Mouse (Mus musculus) stomach, embryonic 14.5 days (tissue): Measurements from ENCODE around the gene Rhot2. TPM values are rescaled to one million over a fixed set of nuclear protein-coding genes. Genes with fewer than 3 reads are reported as not detected.

Source experiments
- ATAC-seq: fragments of 200-750 bp; cut with Nextera tagmentation; 2 replicates; pipeline ENCODE4 v1.8.0; 2017; ENCODE audit warnings: low read depth, moderate TSS enrichment; ENCODE audit not compliant: insufficient number of reproducible peaks, insufficient read depth, low FRiP score
- H3K27ac ChIP-seq: fragments of 300-500 bp; sonication (generic); 2 replicates; pipeline ENCODE4 v1.5.1; 2014; ENCODE audit warnings: mild to moderate bottlenecking, low read length, moderate library complexity, mixed read lengths
- H3K27me3 ChIP-seq: fragments of 300-500 bp; sonication (generic); 2 replicates; pipeline ENCODE4 v1.6.1; 2014; ENCODE audit warnings: low read length, control low read depth, mixed read lengths; ENCODE audit not compliant: control insufficient read depth, insufficient read depth
- H3K36me3 ChIP-seq: fragments of 300-500 bp; sonication (generic); 2 replicates; pipeline ENCODE4 v1.6.1; 2014; ENCODE audit warnings: mild to moderate bottlenecking, control low read depth, low read length, moderate library complexity, mixed read lengths; ENCODE audit not compliant: control insufficient read depth, insufficient read depth
- H3K4me1 ChIP-seq: fragments of 300-500 bp; sonication (generic); 2 replicates; pipeline ENCODE4 v1.6.1; 2014; ENCODE audit warnings: low read length, control low read depth, mixed read lengths; ENCODE audit not compliant: control insufficient read depth, insufficient read depth
- H3K4me2 ChIP-seq: fragments of 300-500 bp; sonication (generic); replicated peaks from 2 replicates; pipeline ENCODE4 v1.6.1; 2014; ENCODE audit warnings: low read depth, low read length, control low read depth
- H3K4me3 ChIP-seq: fragments of 300-500 bp; sonication (generic); 2 replicates; pipeline ENCODE4 v1.5.1; 2014; ENCODE audit warnings: low read depth, low read length, control low read depth
- H3K9ac ChIP-seq: fragments of 300-500 bp; sonication (generic); replicated peaks from 2 replicates; pipeline ENCODE4 v1.6.1; 2014; ENCODE audit warnings: low read depth, mild to moderate bottlenecking, control low read depth, low read length, moderate library complexity, mixed read lengths
- H3K9me3 ChIP-seq: fragments of 300-500 bp; sonication (generic); 2 replicates; pipeline ENCODE4 v1.6.1; 2016; ENCODE audit warnings: low read depth, low read length, control low read depth; ENCODE audit not compliant: control insufficient read depth
- WGBS: fragments of 180-500 bp; shearing (Covaris S2); extraction: QIAGEN DNeasy Blood & Tissue Kit; methylation state at CpG from one replicate; pipeline ENCODE4 v1.1.7; 2014; 5-methylcytosine and 5-hydroxymethylcytosine counted together
- polyA plus RNA-seq: library from polyadenylated mRNA; unstranded; fragments of >200 nt; fragmentation: Nextera tagmentation; extraction: Ambion mirVana; gene quantifications from 2 replicates; pipeline ENCODE4 v1.2.1, GENCODE M21; 2014

Rhot2 gene
- polyA plus RNA-seq, 1 experiment from 2014 or later, result 11.2 TPM

DNA sequence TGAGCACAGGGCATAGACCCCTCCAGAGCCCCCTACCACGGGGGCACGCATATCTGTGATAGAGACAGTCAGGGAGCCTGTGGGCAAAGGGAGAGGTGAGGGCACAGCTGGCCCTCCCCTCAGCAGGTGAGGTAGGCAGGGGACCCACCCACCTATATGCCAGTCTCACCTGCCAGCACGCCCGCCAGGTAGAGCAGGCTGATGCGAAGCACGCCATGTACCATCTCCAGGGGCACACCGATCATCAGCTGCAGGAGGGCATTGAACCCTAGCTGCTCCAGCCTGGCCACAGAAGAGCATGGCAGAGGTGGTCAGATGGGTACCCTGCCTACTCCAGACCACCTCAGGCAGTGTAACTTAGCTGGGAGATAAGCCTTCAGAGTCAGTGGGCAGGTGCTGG lies 9.3 kb downstream of the Rhot2 start:
- H3K36me3 ChIP-seq, result peaks cover 42% of the 10 kb centered on the region
- ATAC-seq, result no peak
- H3K4me3 ChIP-seq, result no peak overlapping the region
- peaks cover 48% of the 10 kb centered on the region for H3K4me1 ChIP-seq
- no peaks in the 10 kb centered on the region for H3K9me3 ChIP-seq
- WGBS, result 90% methylated on average over 7 of the region's 7 CpGs
- no peak overlapping the region for H3K9ac ChIP-seq
- H3K27ac ChIP-seq, result no peak overlapping the region
- H3K27me3 ChIP-seq, result no peaks in the 10 kb centered on the region
- H3K4me2 ChIP-seq, result peak overlapping the region; percentile 99; the same call in 1 of the 2 replicates

DNA sequence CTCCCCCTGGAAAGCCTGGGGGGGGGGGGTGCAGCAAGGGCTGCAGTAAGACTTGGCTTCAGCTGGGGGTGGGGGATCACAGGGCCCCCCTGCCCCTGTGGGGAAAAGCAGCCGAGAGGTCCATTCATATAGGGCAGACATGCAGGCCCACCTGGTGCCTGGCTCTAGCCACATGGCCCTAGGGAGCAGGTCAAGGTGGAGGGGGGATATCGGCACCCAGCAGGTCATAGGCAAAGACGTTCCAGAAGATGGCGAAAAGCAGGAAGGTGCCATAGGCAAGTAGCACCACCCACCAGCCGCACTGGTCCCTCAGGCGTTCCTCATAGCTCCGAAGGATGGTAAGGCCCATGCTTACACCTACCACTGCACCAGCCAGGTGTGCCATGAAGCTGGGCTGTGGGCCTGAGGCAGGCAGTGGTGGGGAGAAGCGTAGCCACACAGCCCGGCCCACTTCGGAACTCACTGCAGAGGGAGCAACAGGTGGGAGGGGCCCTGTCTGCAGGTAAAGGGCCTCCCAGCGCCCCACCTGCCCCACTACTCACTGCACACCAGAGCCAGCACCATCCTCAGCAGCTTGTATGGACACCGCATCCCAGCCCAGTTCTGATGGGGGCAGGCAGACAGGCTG lies 9.9 kb downstream of the Rhot2 start:
- no peak for ATAC-seq
- H3K36me3 ChIP-seq, result peaks cover 40% of the 10 kb centered on the region
- peak overlapping the region; percentile 74; the same call in 1 of the 2 replicates for H3K9ac ChIP-seq
- no peaks in the 10 kb centered on the region for H3K9me3 ChIP-seq
- WGBS, result 77% methylated on average over 12 of the region's 12 CpGs
- H3K4me3 ChIP-seq, result peak overlapping the region; percentile 81
- H3K27me3 ChIP-seq, result no peaks in the 10 kb centered on the region
- H3K4me1 ChIP-seq, result peaks cover 52% of the 10 kb centered on the region
- H3K27ac ChIP-seq, result no peak overlapping the region
- H3K4me2 ChIP-seq, result peak overlapping the region; percentile 99

DNA sequence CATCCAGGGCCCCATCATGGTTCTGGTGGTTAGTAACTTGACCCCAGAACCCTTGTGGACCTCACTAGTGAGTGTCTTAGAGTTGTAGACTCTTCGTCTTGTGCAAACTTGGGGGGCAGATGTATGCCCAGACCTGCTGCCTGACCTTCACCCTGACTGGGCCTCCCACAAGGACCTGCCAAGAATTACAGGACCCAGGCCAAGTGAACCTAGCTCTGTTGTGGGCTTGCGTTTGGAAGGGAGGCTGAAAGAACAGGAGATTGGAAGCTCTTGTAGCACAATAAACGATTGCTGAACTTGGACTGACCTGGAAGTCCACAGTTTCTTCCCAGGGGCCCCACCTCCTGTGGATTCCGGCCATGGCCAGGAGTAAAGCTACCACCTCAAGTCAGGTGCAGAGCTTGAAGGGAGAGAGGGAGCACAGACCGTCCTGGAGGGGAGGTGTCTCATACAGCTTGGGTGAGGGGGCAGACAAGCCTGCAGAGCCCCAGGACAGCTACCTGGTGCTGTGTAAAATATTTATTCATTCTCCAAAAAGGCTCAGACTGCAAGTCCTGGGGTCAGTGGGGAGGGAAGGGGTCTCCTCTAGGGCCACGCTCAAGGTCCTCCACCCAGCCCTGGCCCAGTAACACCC lies 10.6 kb downstream of the Rhot2 start:
- Histone ChIP-seq H3K4me1 (peaks cover 55% of the 10 kb centered on the region), H3K36me3 (peaks cover 36% of the 10 kb centered on the region), H3K27me3 (no peaks in the 10 kb centered on the region), H3K9ac (peak overlapping the region; percentile 74; the same call in 1 of the 2 replicates), H3K9me3 (no peaks in the 10 kb centered on the region), H3K4me3 (peak overlapping the region; percentile 81), H3K27ac (peak overlapping the region; percentile 94; the same call in 1 of the 2 replicates), H3K4me2 (peak overlapping the region; percentile 99)
- no peak for ATAC-seq
- WGBS, result 20% methylated on average over 6 of the region's 6 CpGs

GRCm38 (mm10) chr17:25833291-25833663 lies 11.4 kb downstream of the Rhot2 start, which contains the start of gene Stub1:
Gene Stub1, minus strand, starts transcription at chr17:25833404.
- under 1% methylated on average over 24 of the region's 24 CpGs for WGBS
- H3K9me3 ChIP-seq, result no peaks in the 10 kb centered on the region
- H3K4me2 ChIP-seq, result peak within 1 kb of the TSS; percentile 99
- peak within 1 kb of the TSS; percentile 81 for H3K4me3 ChIP-seq
- peaks cover 31% of the 10 kb centered on the region for H3K36me3 ChIP-seq
- no peaks in the 10 kb centered on the region for H3K27me3 ChIP-seq
- peak; percentile 66 for ATAC-seq
- H3K27ac ChIP-seq, result peak within 1 kb of the TSS; percentile 94
- H3K4me1 ChIP-seq, result peaks cover 58% of the 10 kb centered on the region
- H3K9ac ChIP-seq, result peak within 1 kb of the TSS; percentile 74

DNA sequence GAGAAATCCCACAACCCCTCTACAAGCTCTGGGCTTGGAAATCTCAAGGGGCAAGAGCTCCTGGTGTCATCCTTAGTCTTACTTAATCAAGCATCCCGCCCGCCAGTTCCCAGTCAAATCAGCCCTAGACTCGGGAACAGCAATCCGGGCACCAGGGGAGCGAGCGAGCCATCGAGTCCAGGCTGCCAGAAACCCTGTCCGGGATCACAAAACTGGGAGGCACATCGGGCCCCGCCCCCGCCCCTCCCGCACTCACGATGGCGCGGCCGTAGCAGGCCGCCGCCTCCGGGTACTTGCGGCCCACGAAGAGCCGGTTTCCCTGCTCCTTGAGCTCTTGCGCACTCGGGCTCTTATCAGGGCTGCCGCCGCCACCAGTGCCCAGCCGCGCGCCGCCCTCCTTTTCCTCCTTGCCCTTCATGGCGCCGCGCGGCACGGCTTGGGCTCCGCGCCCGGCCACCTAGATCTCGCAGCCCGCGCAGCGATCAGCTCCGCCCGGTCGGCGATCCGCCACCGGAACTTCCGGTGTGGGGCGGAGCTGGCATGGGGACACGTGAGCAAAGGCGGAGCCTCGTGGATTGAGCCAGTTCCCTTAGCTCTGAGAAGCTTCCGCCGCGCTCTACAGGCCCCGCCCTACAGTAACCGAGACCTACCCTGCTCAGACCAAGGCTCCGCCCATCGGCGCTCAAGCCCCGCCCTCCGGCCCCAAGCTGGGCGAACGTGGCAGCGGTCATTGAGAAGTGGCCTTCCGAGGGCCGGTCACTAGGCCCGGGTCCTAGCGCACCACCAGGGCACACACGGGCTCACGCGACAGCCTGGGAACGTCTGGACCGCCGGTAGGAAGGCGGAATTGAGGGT lies 12.0 kb downstream of the Rhot2 start:
- Histone ChIP-seq H3K4me3 (peak overlapping the region; percentile 81), H3K9me3 (no peaks in the 10 kb centered on the region), H3K9ac (peak overlapping the region; percentile 74), H3K4me2 (peak overlapping the region; percentile 99), H3K27ac (peak overlapping the region; percentile 94), H3K36me3 (peaks cover 25% of the 10 kb centered on the region), H3K27me3 (no peaks in the 10 kb centered on the region), H3K4me1 (peaks cover 60% of the 10 kb centered on the region)
- peak; percentile 87 for ATAC-seq
- under 1% methylated on average over 70 of the region's 77 CpGs for WGBS

DNA sequence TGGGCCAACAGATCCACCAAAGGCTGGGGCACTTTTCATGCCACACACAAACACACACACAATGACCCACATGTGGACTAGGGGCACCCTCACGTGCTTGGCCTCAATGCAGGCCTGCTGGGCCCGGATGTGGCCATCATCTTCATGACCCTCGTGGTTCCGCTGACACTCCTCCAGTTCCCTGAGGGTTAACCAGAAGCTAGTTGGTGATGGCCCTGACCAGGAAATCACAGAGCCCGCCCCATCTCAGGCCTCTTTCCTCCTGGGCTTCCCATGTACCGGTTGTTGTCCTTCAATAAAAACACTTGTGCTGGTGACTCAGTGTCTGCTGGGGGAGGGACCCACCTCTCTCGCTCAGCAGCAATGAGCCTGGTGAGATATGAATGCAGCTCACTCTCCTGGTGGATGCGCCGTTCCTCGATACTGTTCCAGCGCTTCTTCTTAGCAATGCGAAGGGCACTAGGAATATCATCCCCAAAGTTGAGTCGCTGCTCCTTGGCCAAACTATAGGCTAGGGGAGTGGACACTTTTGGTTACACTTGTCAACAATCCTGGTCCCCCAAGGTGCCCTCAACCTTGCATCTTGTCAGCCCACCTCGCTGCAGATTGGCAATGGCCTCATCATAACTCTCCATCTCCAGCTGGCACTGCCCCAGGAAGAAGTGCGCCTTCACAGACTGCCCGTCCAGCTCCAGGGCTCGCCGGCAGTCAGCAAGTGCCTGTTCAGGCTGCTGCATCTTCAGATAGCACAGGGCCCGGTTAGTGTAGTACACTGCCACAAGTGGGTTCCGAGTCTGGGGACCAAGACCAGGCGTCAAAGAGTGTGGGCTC lies 13.0 kb downstream of the Rhot2 start:
- Histone ChIP-seq H3K27me3 (no peaks in the 10 kb centered on the region), H3K4me2 (peak overlapping the region; percentile 99), H3K4me3 (peak overlapping the region; percentile 81), H3K9me3 (no peaks in the 10 kb centered on the region), H3K4me1 (peaks cover 50% of the 10 kb centered on the region), H3K36me3 (peaks cover 28% of the 10 kb centered on the region), H3K27ac (peak overlapping the region; percentile 88), H3K9ac (peak overlapping the region; percentile 74)
- no peak for ATAC-seq
- WGBS, result 55% methylated on average over 21 of the region's 21 CpGs

GRCm38 (mm10) chr17:25830806-25831431 lies 13.7 kb downstream of the Rhot2 start:
- H3K9ac ChIP-seq, result no peak overlapping the region
- ATAC-seq, result no peak
- no peaks in the 10 kb centered on the region for H3K27me3 ChIP-seq
- H3K36me3 ChIP-seq, result peaks cover 36% of the 10 kb centered on the region
- H3K4me1 ChIP-seq, result peaks cover 43% of the 10 kb centered on the region
- H3K4me2 ChIP-seq, result peak overlapping the region; percentile 99; the same call in 1 of the 2 replicates
- H3K27ac ChIP-seq, result no peak overlapping the region
- no peaks in the 10 kb centered on the region for H3K9me3 ChIP-seq
- 83% methylated on average over 14 of the region's 14 CpGs for WGBS
- H3K4me3 ChIP-seq, result peak overlapping the region; percentile 81; the same call in 1 of the 2 replicates
